In the genomic region with DNA sequence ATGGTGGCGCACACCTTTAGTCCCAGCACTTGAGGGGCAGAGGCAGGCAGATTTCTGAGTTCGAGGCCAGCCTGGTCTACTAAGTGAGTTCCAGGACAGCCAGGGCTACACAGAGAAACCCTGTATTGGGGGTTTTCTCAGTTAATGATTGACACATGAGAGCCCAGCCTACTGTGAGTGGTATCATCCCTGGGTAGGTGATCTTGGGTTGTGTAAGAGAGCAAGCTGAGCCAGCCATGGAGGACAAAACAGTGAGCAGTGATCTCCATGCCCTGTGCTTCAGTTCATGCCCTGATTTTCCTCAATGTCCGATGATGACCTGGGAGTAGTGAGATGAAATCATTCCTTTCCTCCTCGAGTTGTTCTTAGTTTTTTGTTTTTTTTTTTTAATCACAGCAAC, we compare ENCODE assay signal across 26 mouse cellular contexts.
"Had no signal": no experiment of that assay in that cellular context is flagged by ENCODE, and none has a peak within 500 bp of the region (broad histone marks: within the 10 kb centered on the region; RNA-seq: fewer than 3 reads in every experiment).

No protein-coding gene starts in this region.

- H3K36me3 ChIP-seq: heart, embryonic 10.5 days; heart, embryonic 12.5 days; hindbrain, embryonic 10.5 days; hindbrain, embryonic 12.5 days; intestine, embryonic 15.5 days; kidney, embryonic 15.5 days; limb, embryonic 10.5 days; limb, embryonic 12.5 days; liver, embryonic 13.5 days; liver, embryonic 15.5 days had no signal

- H3K4me2 ChIP-seq: heart, embryonic 12.5 days; hindbrain, embryonic 12.5 days; hindbrain, embryonic 14.5 days; intestine, embryonic 15.5 days; kidney, embryonic 15.5 days; limb, embryonic 12.5 days; liver, embryonic 13.5 days; liver, embryonic 15.5 days had no signal

- ATAC-seq: hindbrain, embryonic 16.5 days; inflammation-experienced regulatory T-cells, adult 6 months; intestine, embryonic 15.5 days; intestine, postnatal 0 days had no signal

- H3K4me3 ChIP-seq: gastrocnemius, adult 2 months; heart, embryonic 10.5 days; heart, embryonic 12.5 days; hindbrain, embryonic 10.5 days; hindbrain, embryonic 12.5 days; intestine, embryonic 15.5 days; kidney, embryonic 15.5 days; layer of hippocampus, adult 2 months; left cerebral cortex, adult 2 months; limb, embryonic 10.5 days; limb, embryonic 12.5 days; liver, embryonic 13.5 days; liver, embryonic 15.5 days had no signal

- H3K4me1 ChIP-seq: liver, embryonic 15.5 days had no signal

- H3K27ac ChIP-seq: gastrocnemius, adult 2 months; heart, embryonic 10.5 days; hindbrain, embryonic 10.5 days; hindbrain, embryonic 12.5 days; hindbrain, embryonic 14.5 days; intestine, embryonic 15.5 days; kidney, embryonic 15.5 days; layer of hippocampus, adult 2 months; left cerebral cortex, adult 2 months; limb, embryonic 10.5 days; limb, embryonic 12.5 days; liver, embryonic 13.5 days; liver, embryonic 15.5 days had no signal

- H3K9ac ChIP-seq: heart, embryonic 12.5 days; hindbrain, embryonic 12.5 days; hindbrain, embryonic 14.5 days; intestine, embryonic 15.5 days; kidney, embryonic 15.5 days; limb, embryonic 12.5 days; liver, embryonic 13.5 days; liver, embryonic 15.5 days had no signal

- H3K27me3 ChIP-seq: heart, embryonic 12.5 days; hindbrain, embryonic 12.5 days; intestine, embryonic 15.5 days; kidney, embryonic 15.5 days; liver, embryonic 13.5 days had no signal

- DNase-seq: gastrocnemius, adult 2 months; gastrocnemius, postnatal 25 days; heart, adult 18-20 months; heart, postnatal 10 days; heart, postnatal 4 days; kidney, adult 18-20 months; kidney, adult 9 months; kidney, postnatal 10 days; kidney, postnatal 25 days; kidney, postnatal 4 days; liver, embryonic 13.5 days had no signal

- H3K9me3 ChIP-seq: heart, embryonic 10.5 days; heart, embryonic 12.5 days; hindbrain, embryonic 10.5 days; hindbrain, embryonic 12.5 days; intestine, embryonic 15.5 days; kidney, embryonic 15.5 days; limb, embryonic 10.5 days; limb, embryonic 12.5 days; liver, embryonic 13.5 days; liver, embryonic 15.5 days had no signal
